Mouse (Mus musculus) limb, embryonic 14.5 days (tissue): ENCODE measurements around the gene Pip4k2b. TPM values are rescaled to one million over a fixed set of nuclear protein-coding genes. Genes with fewer than 3 reads are reported as not detected.

Experiments
- ATAC-seq: fragments of 200-750 bp; cut with Nextera tagmentation; 2 replicates; pipeline ENCODE4 v1.8.0; 2017; ENCODE audit warnings: low read depth, moderate number of reproducible peaks, moderate TSS enrichment; ENCODE audit not compliant: low FRiP score
- DNase-seq: peaks from one replicate; pipeline ENCODE4 v3.0.0-alpha.2; 2015; ENCODE audit warnings: low spot score
- H3K27ac ChIP-seq: fragments of 300-500 bp; sonication (generic); replicated peaks from 2 replicates; pipeline ENCODE4 v1.5.1; 2014; ENCODE audit warnings: low read depth, mild to moderate bottlenecking, low read length, moderate library complexity, mixed read lengths
- H3K27me3 ChIP-seq: fragments of 300-500 bp; sonication (generic); 2 replicates; pipeline ENCODE4 v1.6.1; 2014; ENCODE audit warnings: low read length, mixed read lengths; ENCODE audit not compliant: control insufficient read depth, insufficient read depth
- H3K36me3 ChIP-seq: fragments of 300-500 bp; sonication (generic); 2 replicates; pipeline ENCODE4 v1.6.1; 2014; ENCODE audit warnings: mild to moderate bottlenecking, low read length, moderate library complexity, mixed read lengths; ENCODE audit not compliant: control insufficient read depth, insufficient read depth
- H3K4me1 ChIP-seq: fragments of 300-500 bp; sonication (generic); 2 replicates; pipeline ENCODE4 v1.6.1; 2014; ENCODE audit warnings: antibody characterized with exemption, low read length, mixed read lengths; ENCODE audit not compliant: control insufficient read depth, insufficient read depth
- H3K4me2 ChIP-seq: fragments of 300-500 bp; sonication (generic); replicated peaks from 2 replicates; pipeline ENCODE4 v1.6.1; 2014; ENCODE audit warnings: low read depth, mild to moderate bottlenecking, low read length, moderate library complexity; ENCODE audit not compliant: severe bottlenecking
- H3K4me3 ChIP-seq: fragments of 300-500 bp; sonication (generic); replicated peaks from 2 replicates; pipeline ENCODE4 v1.5.1; 2014; ENCODE audit warnings: low read length
- H3K9ac ChIP-seq: fragments of 300-500 bp; sonication (generic); 2 replicates; pipeline ENCODE4 v1.6.1; 2014; ENCODE audit warnings: mild to moderate bottlenecking, low read depth, low read length, moderate library complexity; ENCODE audit not compliant: severe bottlenecking
- H3K9me3 ChIP-seq: fragments of 300-500 bp; sonication (generic); 2 replicates; pipeline ENCODE4 v1.6.1; 2016; ENCODE audit warnings: low read length; ENCODE audit not compliant: control insufficient read depth
- POLR2A ChIP-seq: fragments of 200-500 bp; IDR thresholded peaks from 2 replicates; pipeline ENCODE4 v1.8.0; 2012; ENCODE audit warnings: inconsistent platforms, mild to moderate bottlenecking, moderate library complexity, borderline replicate concordance; ENCODE audit not compliant: insufficient read depth, insufficient read length; ENCODE audit errors: extremely low read depth
- WGBS: fragments of 180-500 bp; shearing (Covaris S2); extraction: QIAGEN DNeasy Blood & Tissue Kit; methylation state at CpG from one replicate; pipeline ENCODE4 v1.1.7; 2014; 5-methylcytosine and 5-hydroxymethylcytosine counted together
- polyA plus RNA-seq, 2 experiments: library from polyadenylated mRNA; depleted of rRNA in 1 of 2; stranded (reverse) in 1 of 2; unstranded in 1 of 2; fragments of >200 nt; fragmentation: Nextera tagmentation in 1 of 2; extraction: Ambion mirVana in 1 of 2; gene quantifications; 2 replicates each; pipeline versions ENCODE4 v1.2.1 to v1.2.3; 2012 to 2014

Pip4k2b gene
- polyA plus RNA-seq, 2 experiments, result 2.2 to 34.4 TPM

DNA sequence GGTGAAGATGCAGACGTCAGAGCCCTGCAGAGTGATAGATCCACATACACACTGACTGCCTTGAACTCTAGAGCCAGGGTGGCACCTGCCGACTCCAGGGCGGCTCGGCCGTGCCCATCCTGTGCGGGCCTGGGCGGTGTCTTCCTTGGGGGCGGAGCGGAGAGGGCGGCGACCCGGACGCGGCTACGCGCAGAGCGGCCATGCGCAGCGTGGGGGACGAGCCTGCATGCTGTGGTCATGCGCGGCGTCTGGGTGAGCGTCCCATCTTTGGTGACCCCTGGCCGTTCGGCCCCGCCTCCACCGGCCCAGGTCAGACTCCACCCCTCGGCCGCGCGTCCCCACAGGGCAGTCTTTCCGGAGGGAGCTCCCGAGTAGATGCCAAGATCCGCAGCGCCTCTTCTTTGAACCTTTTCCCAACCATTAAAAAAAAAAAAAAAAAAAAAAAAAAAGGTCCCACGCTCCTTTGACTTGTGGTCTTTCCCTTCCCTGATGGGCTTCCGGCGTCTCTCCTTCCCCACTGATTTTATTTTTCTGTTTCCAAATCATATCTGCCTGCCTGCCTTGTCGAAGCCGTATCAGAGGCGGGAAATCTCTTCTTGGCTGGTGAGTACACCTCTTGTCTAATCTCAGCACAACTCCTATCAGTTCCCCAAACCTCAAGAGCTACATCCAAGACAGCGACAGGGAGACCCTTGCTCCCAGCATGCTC lies 58.7 kb downstream of the Pip4k2b start, which contains the start of gene Cisd3:
Cisd3 (plus strand) TSS at position 214 of the 709 bp plus-strand sequence.
- peaks cover 37% of the 10 kb centered on the region for H3K36me3 ChIP-seq
- DNase-seq (peak; percentile 58), ATAC-seq (peak; percentile 75)
- H3K27ac ChIP-seq, result no peak within 1 kb of the TSS
- peak within 1 kb of the TSS; percentile 39 for H3K4me3 ChIP-seq
- WGBS, result 2% methylated on average over 36 of the region's 43 CpGs
- H3K4me1 ChIP-seq, result peaks cover 4% of the 10 kb centered on the region; the same call in 1 of the 2 replicates
- H3K27me3 ChIP-seq, result no peaks in the 10 kb centered on the region
- H3K9ac ChIP-seq, result peak within 1 kb of the TSS; percentile 44
- peak within 1 kb of the TSS; percentile 72 for H3K4me2 ChIP-seq
- no peak for TF ChIP-seq POLR2A
- no peaks in the 10 kb centered on the region for H3K9me3 ChIP-seq

DNA sequence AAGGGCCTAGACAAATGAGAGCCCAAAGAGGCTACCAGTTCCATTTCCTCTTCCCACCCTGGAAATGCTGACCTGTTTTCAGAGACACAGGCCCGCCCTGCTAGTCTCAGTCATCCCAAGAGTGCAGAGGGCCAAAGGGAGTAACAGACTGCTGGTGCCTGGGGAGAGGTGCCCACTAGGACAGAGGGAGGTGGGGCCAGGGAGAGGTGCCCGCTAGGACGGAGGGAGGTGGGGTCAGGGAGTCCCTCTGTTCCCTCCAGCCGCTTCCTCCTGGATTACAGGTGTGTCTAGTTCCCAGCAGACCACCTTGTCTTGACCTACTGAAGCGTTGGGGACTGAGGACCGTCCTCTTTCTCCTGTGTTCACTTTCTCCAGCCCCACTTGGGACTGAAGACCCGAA lies 59.7 kb downstream of the Pip4k2b start:
- Histone ChIP-seq H3K9me3 (no peaks in the 10 kb centered on the region), H3K4me2 (no peak overlapping the region), H3K36me3 (peaks cover 37% of the 10 kb centered on the region), H3K4me1 (peaks cover 4% of the 10 kb centered on the region; the same call in 1 of the 2 replicates), H3K27me3 (no peaks in the 10 kb centered on the region), H3K27ac (no peak overlapping the region), H3K9ac (no peak overlapping the region), H3K4me3 (no peak overlapping the region)
- DNase-seq (no peak), ATAC-seq (no peak)
- 39% methylated on average over 7 of the region's 7 CpGs for WGBS
- TF ChIP-seq POLR2A, result no peak

GRCm38 (mm10) chr11:97684063-97684680 lies 60.3 kb downstream of the Pip4k2b start:
- 81% methylated on average over 6 of the region's 6 CpGs for WGBS
- ATAC-seq, result no peak

GRCm38 (mm10) chr11:97682504-97683055 lies 61.9 kb downstream of the Pip4k2b start:
- Histone ChIP-seq H3K4me1 (peaks cover 4% of the 10 kb centered on the region; the same call in 1 of the 2 replicates), H3K36me3 (peaks cover 49% of the 10 kb centered on the region), H3K27ac (no peak overlapping the region), H3K4me3 (no peak overlapping the region), H3K27me3 (no peaks in the 10 kb centered on the region), H3K4me2 (no peak overlapping the region), H3K9ac (no peak overlapping the region), H3K9me3 (no peaks in the 10 kb centered on the region)
- DNase-seq (no peak), ATAC-seq (no peak)
- 80% methylated on average over 6 of the region's 6 CpGs for WGBS
- no peak for TF ChIP-seq POLR2A

More at GRCm38 (mm10) chr11:97684063-97684680, 60.3 kb downstream of the Pip4k2b start:
- no peak for DNase-seq
- Histone ChIP-seq H3K36me3 (peaks cover 38% of the 10 kb centered on the region), H3K9me3 (no peaks in the 10 kb centered on the region), H3K4me2 (no peak overlapping the region), H3K4me1 (peaks cover 4% of the 10 kb centered on the region; the same call in 1 of the 2 replicates), H3K27me3 (no peaks in the 10 kb centered on the region), H3K4me3 (no peak overlapping the region), H3K9ac (no peak overlapping the region), H3K27ac (no peak overlapping the region)
- TF ChIP-seq POLR2A, result no peak

DNA sequence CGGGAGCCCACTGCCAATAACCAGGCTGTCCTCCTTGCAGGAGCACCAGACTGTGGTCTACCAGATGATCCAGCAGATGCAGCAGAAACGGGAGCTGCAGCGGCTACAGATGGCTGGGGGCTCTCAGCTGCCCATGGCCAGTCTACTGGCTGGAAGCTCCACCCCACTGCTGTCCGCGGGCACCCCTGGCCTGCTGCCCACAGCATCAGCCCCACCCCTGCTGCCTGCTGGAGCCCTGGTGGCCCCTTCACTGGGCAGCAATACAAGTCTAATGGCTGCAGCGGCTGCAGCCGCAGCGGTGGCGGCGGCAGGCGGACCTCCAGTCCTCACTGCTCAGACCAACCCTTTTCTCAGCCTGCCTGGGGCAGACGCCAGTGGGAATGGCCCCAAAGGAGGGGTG lies 64.1 kb downstream of the Pip4k2b start:
- Histone ChIP-seq H3K4me3 (no peak overlapping the region), H3K4me1 (no peaks in the 10 kb centered on the region), H3K27ac (no peak overlapping the region), H3K9ac (no peak overlapping the region), H3K4me2 (no peak overlapping the region), H3K9me3 (no peaks in the 10 kb centered on the region), H3K27me3 (no peaks in the 10 kb centered on the region), H3K36me3 (peaks cover 69% of the 10 kb centered on the region)
- ATAC-seq (no peak), DNase-seq (no peak)
- 87% methylated on average over 12 of the region's 12 CpGs for WGBS
- TF ChIP-seq POLR2A, result no peak
